Mouse (Mus musculus): ENCODE measurements around the gene Nsrp1.
A peak's percentile ranks its signal among the peaks of the same experiment; 100 is the strongest.

The Nsrp1 gene

GRCm38 (mm10) chr11:77061951-77062350, 16.3 kb downstream of the Nsrp1 start:
- DNase-seq (ENCODE audit: low read depth, low spot score) = no peak

- no peak for DNase-seq (ENCODE audit: low read depth, low spot score)
Observed at GRCm38 (mm10) chr11:77042816-77043215, 35.4 kb downstream of the Nsrp1 start.

GRCm38 (mm10) chr11:77041891-77042290, 36.3 kb downstream of the Nsrp1 start:
- no peak for DNase-seq (ENCODE audit: low read depth, low spot score)

- DNase-seq (ENCODE audit: low read depth, low spot score) = no peak
Observed at GRCm38 (mm10) chr11:77031151-77031934, 46.9 kb downstream of the Nsrp1 start.

GRCm38 (mm10) chr11:77028157-77028556, 50.1 kb downstream of the Nsrp1 start:
- no peak for DNase-seq (ENCODE audit: low read depth, low spot score)

GRCm38 (mm10) chr11:77026559-77026958, 51.7 kb downstream of the Nsrp1 start:
- DNase-seq (ENCODE audit: low read depth, low spot score) = no peak

- DNase-seq (ENCODE audit: low read depth, low spot score) = no peak
Observed at GRCm38 (mm10) chr11:77021749-77022396, 56.4 kb downstream of the Nsrp1 start.

- DNase-seq (ENCODE audit: low read depth, low spot score) = no peak
Observed at GRCm38 (mm10) chr11:77019539-77019938, 58.7 kb downstream of the Nsrp1 start.

GRCm38 (mm10) chr11:77018046-77018445, 60.2 kb downstream of the Nsrp1 start:
- DNase-seq (ENCODE audit: low read depth, low spot score) = no peak

GRCm38 (mm10) chr11:77010762-77011475, 67.3 kb downstream of the Nsrp1 start:
- DNase-seq (ENCODE audit: low read depth, low spot score) = no peak

GRCm38 (mm10) chr11:77009069-77010025, 68.9 kb downstream of the Nsrp1 start:
- no peak for DNase-seq (ENCODE audit: low read depth, low spot score)

GRCm38 (mm10) chr11:77006616-77007015, 71.6 kb downstream of the Nsrp1 start:
- DNase-seq (ENCODE audit: low read depth, low spot score) = no peak

GRCm38 (mm10) chr11:77005881-77006280, 72.4 kb downstream of the Nsrp1 start:
- DNase-seq (ENCODE audit: low read depth, low spot score) = no peak

- no peak for DNase-seq (ENCODE audit: low read depth, low spot score)
Observed at GRCm38 (mm10) chr11:77002361-77002760, 75.9 kb downstream of the Nsrp1 start.

- DNase-seq (ENCODE audit: low read depth, low spot score) = no peak
Observed at GRCm38 (mm10) chr11:77000741-77001140, 77.5 kb downstream of the Nsrp1 start.

GRCm38 (mm10) chr11:76998705-76999226, 79.5 kb downstream of the Nsrp1 start:
- no peak for DNase-seq (ENCODE audit: low read depth, low spot score)

GRCm38 (mm10) chr11:76997916-76998704, 80.1 kb downstream of the Nsrp1 start, which contains the start of gene Slc6a4:
Gene Slc6a4 (plus strand): TSS chr11:76998603.
- no peak for DNase-seq (ENCODE audit: low read depth, low spot score)

- DNase-seq (ENCODE audit: low read depth, low spot score) = peak; percentile 47
Observed at GRCm38 (mm10) chr11:76997305-76997704, 80.9 kb downstream of the Nsrp1 start.

- no peak for DNase-seq (ENCODE audit: low read depth, low spot score)
Observed at GRCm38 (mm10) chr11:76995966-76996672, 82.1 kb downstream of the Nsrp1 start.

Data from retina, adult 2 months (tissue).